Comparison of ENCODE assay signal across 8 mouse cellular contexts in genomic region chr17:84145826-84146287, GRCm38 (mm10). TPM values are rescaled to one million over a fixed set of nuclear protein-coding genes. Genes with fewer than 3 reads are reported as not detected.
DNase-seq lines count a peak whose midpoint lies in the region; ATAC-seq lines count a peak whose summit lies in the region.

No protein-coding gene starts in this region.

- H3K4me1 ChIP-seq in kidney, embryonic 14.5 days (ENCODE audit: control insufficient read depth, insufficient read depth, low read length) = peaks cover 54% of the 10 kb centered on the region
- peaks cover 67% of the 10 kb centered on the region for H3K4me1 ChIP-seq in intestine, embryonic 14.5 days (replicated peaks; ENCODE audit: control insufficient read depth, insufficient read depth, low read length)

- H3K9me3 ChIP-seq in kidney, embryonic 14.5 days (ENCODE audit: control insufficient read depth, low read length) = no peaks in the 10 kb centered on the region
- H3K9me3 ChIP-seq in intestine, embryonic 14.5 days (ENCODE audit: control insufficient read depth, low read length) = no peaks in the 10 kb centered on the region

- no peak overlapping the region for H3K9ac ChIP-seq in kidney, embryonic 14.5 days (ENCODE audit: low read depth, low read length)
- no peak overlapping the region for H3K9ac ChIP-seq in intestine, embryonic 14.5 days (ENCODE audit: low read length)

- no peak overlapping the region for H3K4me2 ChIP-seq in kidney, embryonic 14.5 days (replicated peaks; ENCODE audit: low read depth, low read length)
- H3K4me2 ChIP-seq in intestine, embryonic 14.5 days (ENCODE audit: low read length) = no peak overlapping the region

- H3K4me3 ChIP-seq in kidney, embryonic 14.5 days (ENCODE audit: low read length) = no peak overlapping the region
- H3K4me3 ChIP-seq in intestine, embryonic 14.5 days (ENCODE audit: low read depth, low read length) = no peak overlapping the region

- no peak for ATAC-seq in kidney, embryonic 14.5 days (ENCODE audit: low FRiP score, low TSS enrichment)
- no peak for ATAC-seq in intestine, embryonic 14.5 days (replicated peaks; ENCODE audit: low FRiP score, low TSS enrichment, low read depth)

- H3K27me3 ChIP-seq in kidney, embryonic 14.5 days (ENCODE audit: control insufficient read depth, insufficient read depth, low read length) = no peaks in the 10 kb centered on the region
- H3K27me3 ChIP-seq in intestine, embryonic 14.5 days (replicated peaks; ENCODE audit: control insufficient read depth, insufficient read depth, low read length) = no peaks in the 10 kb centered on the region
- no peaks in the 10 kb centered on the region for H3K27me3 ChIP-seq in splenic B cell, adult 2 months (ENCODE audit: control insufficient read depth, insufficient read depth, low read length, poor library complexity, severe bottlenecking)

- H3K27ac ChIP-seq in kidney, embryonic 14.5 days (ENCODE audit: low read depth, low read length) = no peak overlapping the region
- H3K27ac ChIP-seq in intestine, embryonic 14.5 days (ENCODE audit: low read depth) = peak overlapping the region; percentile 65

- H3K36me3 ChIP-seq in kidney, embryonic 14.5 days (ENCODE audit: control insufficient read depth, insufficient read depth, low read length) = no peaks in the 10 kb centered on the region
- no peaks in the 10 kb centered on the region for H3K36me3 ChIP-seq in intestine, embryonic 14.5 days (ENCODE audit: control insufficient read depth, insufficient read depth, low read length)
- no peaks in the 10 kb centered on the region for H3K36me3 ChIP-seq in splenic B cell, adult 2 months (ENCODE audit: control insufficient read depth, insufficient read depth, low read length, poor library complexity, severe bottlenecking)

- 11% methylated on average over 10 of the region's 10 CpGs for WGBS in kidney, embryonic 14.5 days
- 24% methylated on average over 10 of the region's 10 CpGs for WGBS in intestine, embryonic 14.5 days

- peak; percentile 58 for DNase-seq in kidney, adult 11 months
- peak; percentile 48 for DNase-seq in c-Kit-positive CD71-positive TER-119-positive erythroid progenitor cells, embryonic 14.5 days (ENCODE audit: low spot score)
- no peak for DNase-seq in intestine, embryonic 14.5 days (ENCODE audit: low spot score)
- peak; percentile 72 to 76 for DNase-seq in lung, adult 18-20 months
- DNase-seq in splenic B cell, adult 2 months (ENCODE audit: low read depth, low spot score) = peak; percentile 84
- DNase-seq in right cerebral cortex, adult 18-20 months = no peak
- DNase-seq in gastrocnemius, postnatal 10 days = no peak

RNA-seq across cellular contexts. Expression of gene Zfp36l2, which starts 41.9 kb away (rescaled TPM):
- polyA plus RNA-seq in kidney, embryonic 14.5 days (2014; fragmentation: Nextera tagmentation; extraction: Ambion mirVana) = 22.5 and 24.3 TPM in 2 replicates
- polyA plus RNA-seq in intestine, embryonic 14.5 days (2014; fragmentation: Nextera tagmentation; extraction: Ambion mirVana) = 35.1 and 36.5 TPM in 2 replicates
- total RNA-seq in gastrocnemius, postnatal 10 days (2021) = 10 to 100 TPM; 26.2 to 32.6 TPM

Comparison
In these comparisons a context has a peak if more than half of its experiments do, and no peak if none do; other contexts are left out.
1. DNase-seq: peak in kidney, adult 11 months (single experiment), c-Kit-positive CD71-positive TER-119-positive erythroid progenitor cells, embryonic 14.5 days (single experiment), lung, adult 18-20 months (2 of 2) and splenic B cell, adult 2 months (single experiment); none in intestine, embryonic 14.5 days (single experiment), right cerebral cortex, adult 18-20 months (single experiment) and gastrocnemius, postnatal 10 days (single experiment).